In the genomic region with DNA sequence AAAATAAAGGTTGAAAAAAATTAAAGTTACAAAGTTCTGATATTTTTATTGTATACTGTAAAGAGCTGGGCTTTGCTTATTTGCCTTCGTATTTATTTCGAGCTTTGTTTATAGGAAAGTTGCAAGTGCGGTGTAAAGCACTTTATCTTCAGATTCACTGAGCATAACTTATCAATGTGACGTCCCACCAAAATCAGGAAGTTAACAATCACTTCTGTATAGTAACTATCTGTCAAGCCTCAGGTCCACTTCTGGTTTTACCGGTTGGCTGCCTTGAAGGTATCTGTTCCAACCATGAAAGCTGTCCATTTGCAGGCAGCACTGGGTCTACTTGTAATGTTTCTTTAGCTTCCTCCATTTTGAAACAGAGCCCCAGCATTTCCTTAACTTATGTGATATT, we compare ENCODE assay signal across 39 mouse cellular contexts. TPM values are rescaled to one million over a fixed set of nuclear protein-coding genes. Genes with fewer than 3 reads are reported as not detected.
DNase-seq lines count a peak whose midpoint lies in the region; ATAC-seq lines count a peak whose summit lies in the region.
"Had no signal": no experiment of that assay in that cellular context is flagged by ENCODE, and none has a peak within 500 bp of the region (broad histone marks: within the 10 kb centered on the region; RNA-seq: fewer than 3 reads in every experiment).

No protein-coding gene starts in this region.

- no peaks in the 10 kb centered on the region for H3K36me3 ChIP-seq in intestine, embryonic 16.5 days (ENCODE audit: control insufficient read depth, insufficient read depth, low read length)
- no peaks in the 10 kb centered on the region for H3K36me3 ChIP-seq in forebrain, embryonic 14.5 days (ENCODE audit: control insufficient read depth, insufficient read depth, low read length)
- H3K36me3 ChIP-seq: embryonic facial prominence, embryonic 13.5 days; forebrain, embryonic 10.5 days; kidney, embryonic 15.5 days; limb, embryonic 13.5 days; liver, embryonic 12.5 days; midbrain, embryonic 10.5 days; midbrain, embryonic 15.5 days; neural tube, embryonic 15.5 days had no signal

- peak overlapping the region; percentile 34; the same call in 1 of the 2 replicates for H3K27ac ChIP-seq in intestine, embryonic 16.5 days (ENCODE audit: low read length)
- no peak overlapping the region for H3K27ac ChIP-seq in forebrain, embryonic 14.5 days (ENCODE audit: low read depth, low read length)
- H3K27ac ChIP-seq: embryonic facial prominence, embryonic 13.5 days; forebrain, embryonic 10.5 days; hindbrain, postnatal 0 days; kidney, embryonic 15.5 days; layer of hippocampus, adult 2 months; limb, embryonic 13.5 days; midbrain, embryonic 10.5 days; midbrain, embryonic 15.5 days; neural tube, embryonic 15.5 days had no signal

- no peaks in the 10 kb centered on the region for H3K27me3 ChIP-seq in intestine, embryonic 16.5 days (replicated peaks; ENCODE audit: control insufficient read depth, insufficient read depth, low read length)
- H3K27me3 ChIP-seq in forebrain, embryonic 14.5 days (replicated peaks; ENCODE audit: control insufficient read depth, insufficient read depth, low read length), result no peaks in the 10 kb centered on the region
- H3K27me3 ChIP-seq: embryonic facial prominence, embryonic 13.5 days; kidney, embryonic 15.5 days; limb, embryonic 13.5 days; liver, embryonic 12.5 days; midbrain, embryonic 15.5 days; neural tube, embryonic 15.5 days; Patski had no signal

- H3K9me3 ChIP-seq in intestine, embryonic 16.5 days (ENCODE audit: control insufficient read depth, low read length), result no peaks in the 10 kb centered on the region
- no peaks in the 10 kb centered on the region for H3K9me3 ChIP-seq in forebrain, embryonic 14.5 days (replicated peaks; ENCODE audit: control insufficient read depth, low read length)
- H3K9me3 ChIP-seq: embryonic facial prominence, embryonic 13.5 days; forebrain, embryonic 10.5 days; kidney, embryonic 15.5 days; limb, embryonic 13.5 days; liver, embryonic 12.5 days; midbrain, embryonic 10.5 days; midbrain, embryonic 15.5 days; neural tube, embryonic 15.5 days had no signal

- WGBS in intestine, embryonic 16.5 days, result 44% methylated on average over 5 of the region's 5 CpGs
- WGBS in forebrain, embryonic 14.5 days, result 94% methylated on average over 5 of the region's 5 CpGs

- DNase-seq in heart, adult 11 months, result peak; percentile 35
- DNase-seq in heart, postnatal 14 days, result no peak
- DNase-seq in thymus, postnatal 36 days, result no peak
- no peak for DNase-seq in adipocyte (ENCODE audit: low spot score)
- DNase-seq in forebrain, embryonic 14.5 days (ENCODE audit: low spot score), result no peak
- DNase-seq: adrenal gland, postnatal 14 days; cerebellum, adult 11 months; cerebellum, adult 9-11 months; kidney, adult 18-20 months; kidney, postnatal 36 days; lung, adult 18-20 months; lung, postnatal 4 days; right cerebral cortex, adult 18-20 months; right cerebral cortex, postnatal 4 days had no signal

- no peak overlapping the region for H3K4me2 ChIP-seq in intestine, embryonic 16.5 days (ENCODE audit: low read depth, low read length)
- no peak overlapping the region for H3K4me2 ChIP-seq in forebrain, embryonic 14.5 days (ENCODE audit: low read length)
- H3K4me2 ChIP-seq: embryonic facial prominence, embryonic 13.5 days; kidney, embryonic 15.5 days; limb, embryonic 13.5 days; liver, embryonic 12.5 days; midbrain, embryonic 15.5 days; neural tube, embryonic 15.5 days had no signal

- ATAC-seq in intestine, embryonic 16.5 days, result 0 out of 2 replicates have a peak, but pooled peaks have one; percentile 24
- ATAC-seq in neutrophil, adult 5-6 weeks (ENCODE audit: extremely low read depth, insufficient number of reproducible peaks, low FRiP score, poor library complexity, severe bottlenecking), result 0 out of 2 replicates have a peak, but pooled peaks have one; percentile 26
- ATAC-seq in forebrain, embryonic 14.5 days, result no peak
- ATAC-seq: forebrain, embryonic 16.5 days; hindbrain, postnatal 0 days; lung, postnatal 0 days; midbrain, embryonic 15.5 days; Patski had no signal

- H3K9ac ChIP-seq in intestine, embryonic 16.5 days (ENCODE audit: low read depth, low read length), result no peak overlapping the region
- no peak overlapping the region for H3K9ac ChIP-seq in forebrain, embryonic 14.5 days (ENCODE audit: low read length)
- H3K9ac ChIP-seq: embryonic facial prominence, embryonic 13.5 days; kidney, embryonic 15.5 days; limb, embryonic 13.5 days; liver, embryonic 12.5 days; midbrain, embryonic 15.5 days; neural tube, embryonic 15.5 days had no signal

- H3K4me1 ChIP-seq in intestine, embryonic 16.5 days (ENCODE audit: control insufficient read depth, insufficient read depth, low read length), result no peaks in the 10 kb centered on the region; the same call in 1 of the 2 replicates
- no peaks in the 10 kb centered on the region for H3K4me1 ChIP-seq in forebrain, embryonic 14.5 days (ENCODE audit: control insufficient read depth, insufficient read depth, low read length)
- H3K4me1 ChIP-seq: embryonic facial prominence, embryonic 13.5 days; forebrain, embryonic 10.5 days; kidney, embryonic 15.5 days; limb, embryonic 13.5 days; midbrain, embryonic 10.5 days; midbrain, embryonic 15.5 days; neural tube, embryonic 15.5 days had no signal

- intact Hi-C loops in heart, postnatal 14 days (cut with DNase I), result no loop called here

- no peak overlapping the region for H3K4me3 ChIP-seq in intestine, embryonic 16.5 days (ENCODE audit: low read length)
- H3K4me3 ChIP-seq in forebrain, embryonic 14.5 days (ENCODE audit: low read depth, low read length), result no peak overlapping the region
- H3K4me3 ChIP-seq: embryonic facial prominence, embryonic 13.5 days; forebrain, embryonic 10.5 days; kidney, embryonic 15.5 days; layer of hippocampus, adult 2 months; limb, embryonic 13.5 days; liver, embryonic 12.5 days; midbrain, embryonic 10.5 days; midbrain, embryonic 15.5 days; neural tube, embryonic 15.5 days had no signal

RNA-seq across cellular contexts. Expression of gene Sord, which starts 12.3 kb away (rescaled TPM):
- 10 to 100 TPM; 83.7 to 90.0 TPM for total RNA-seq in heart, postnatal 14 days (2021)
- polyA plus RNA-seq in intestine, embryonic 16.5 days (2015; fragmentation: Nextera tagmentation; extraction: Ambion mirVana), result 90.2 and 104 TPM in 2 replicates
- total RNA-seq in neutrophil, adult 5-6 weeks (2017), result 12.6 and 15.3 TPM in 2 replicates
- 19.7 and 20.1 TPM in 2 replicates for polyA plus RNA-seq in forebrain, embryonic 14.5 days (2014; fragmentation: Nextera tagmentation; extraction: Ambion mirVana)

RNA-seq across cellular contexts. Expression of gene Terb2, which starts 36.2 kb away (rescaled TPM):
- total RNA-seq in heart, postnatal 14 days (2021), result not detected
- not detected in 2 replicates for polyA plus RNA-seq in intestine, embryonic 16.5 days (2015; fragmentation: Nextera tagmentation; extraction: Ambion mirVana)
- total RNA-seq in neutrophil, adult 5-6 weeks (2017), result not detected in 2 replicates
- not detected in 2 replicates for polyA plus RNA-seq in forebrain, embryonic 14.5 days (2014; fragmentation: Nextera tagmentation; extraction: Ambion mirVana)
- total RNA-seq: adrenal gland, postnatal 14 days; gastrocnemius, adult 8-10 months; gastrocnemius, postnatal 4 days; heart, postnatal 25 days; hindbrain, postnatal 0 days; layer of hippocampus, adult 2 months; layer of hippocampus, postnatal 25 days; left cerebral cortex, adult 8-10 months; left cerebral cortex, postnatal 36 days had no signal
- polyA plus RNA-seq: embryonic facial prominence, embryonic 13.5 days; forebrain, embryonic 10.5 days; forebrain, embryonic 16.5 days; heart, embryonic 14.5 days; hindbrain, embryonic 11.5 days; hindbrain, postnatal 0 days; kidney, embryonic 15.5 days; limb, embryonic 13.5 days; liver, embryonic 12.5 days; lung, postnatal 0 days; midbrain, embryonic 10.5 days; midbrain, embryonic 15.5 days; neural tube, embryonic 15.5 days; Patski; stomach, embryonic 14.5 days; urinary bladder, adult 2 months had no signal

RNA-seq across cellular contexts. Expression of gene Patl2, which starts 36.3 kb away (rescaled TPM):
- not detected for total RNA-seq in heart, postnatal 14 days (2021)
- polyA plus RNA-seq in intestine, embryonic 16.5 days (2015; fragmentation: Nextera tagmentation; extraction: Ambion mirVana), result 0.07 TPM in 1 of 2 replicates, not detected in the other
- total RNA-seq in neutrophil, adult 5-6 weeks (2017), result not detected in 2 replicates
- not detected in 2 replicates for polyA plus RNA-seq in forebrain, embryonic 14.5 days (2014; fragmentation: Nextera tagmentation; extraction: Ambion mirVana)
- total RNA-seq: gastrocnemius, adult 8-10 months; gastrocnemius, postnatal 4 days; heart, postnatal 25 days; hindbrain, postnatal 0 days; layer of hippocampus, adult 2 months; layer of hippocampus, postnatal 25 days; left cerebral cortex, postnatal 36 days had no signal
- polyA plus RNA-seq: embryonic facial prominence, embryonic 13.5 days; forebrain, embryonic 10.5 days; forebrain, embryonic 16.5 days; heart, embryonic 14.5 days; kidney, embryonic 15.5 days; limb, embryonic 13.5 days; lung, postnatal 0 days; midbrain, embryonic 10.5 days; midbrain, embryonic 15.5 days; neural tube, embryonic 15.5 days; stomach, embryonic 14.5 days; urinary bladder, adult 2 months had no signal
